29 mouse cellular contexts compared by ENCODE assay signal in the genomic region with DNA sequence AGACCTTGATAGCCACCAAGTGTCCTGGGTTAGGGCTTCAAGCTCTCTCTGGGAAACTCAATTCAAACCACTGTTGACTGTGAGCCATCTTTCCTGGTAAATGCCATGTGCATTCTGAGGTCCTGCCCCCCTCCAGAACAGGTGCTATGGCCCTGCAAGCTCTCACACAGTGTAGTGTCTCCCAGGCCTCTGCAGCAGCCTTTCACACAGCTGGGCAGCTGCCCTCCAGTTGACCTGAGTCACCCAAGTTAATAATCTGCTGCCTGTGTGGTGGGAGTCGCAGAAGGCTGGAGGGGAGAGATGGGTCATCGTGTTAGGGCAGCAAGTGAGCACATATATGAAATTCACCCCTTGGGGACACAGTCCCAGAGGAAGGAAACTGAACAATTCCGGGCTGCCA. TPM values are rescaled to one million over a fixed set of nuclear protein-coding genes. Genes with fewer than 3 reads are reported as not detected.
DNase-seq lines count a peak whose midpoint lies in the region; ATAC-seq and TF ChIP-seq lines count a peak whose summit lies in the region.
"Had no signal": no experiment of that assay in that cellular context is flagged by ENCODE, and none has a peak within 500 bp of the region (broad histone marks: within the 10 kb centered on the region; RNA-seq: fewer than 3 reads in every experiment).

No protein-coding gene starts in this region.

- H3K4me1 ChIP-seq in kidney, embryonic 15.5 days = peaks cover 5% of the 10 kb centered on the region; the same call in 1 of the 2 replicates
- H3K4me1 ChIP-seq in kidney, adult 2 months (ENCODE audit: control insufficient read depth, insufficient read depth, low read length) = peaks cover 3% of the 10 kb centered on the region; the same call in 1 of the 2 replicates
- H3K4me1 ChIP-seq: hindbrain, embryonic 15.5 days had no signal

- ATAC-seq in kidney, embryonic 15.5 days (replicated peaks; ENCODE audit: low FRiP score) = peak; percentile 84
- ATAC-seq: forebrain, embryonic 15.5 days; Patski had no signal

- peak overlapping the region; percentile 41; the same call in 1 of the 2 replicates for H3K27ac ChIP-seq in kidney, embryonic 15.5 days
- H3K27ac ChIP-seq in kidney, adult 2 months (ENCODE audit: insufficient read depth, low read depth, low read length) = no peak overlapping the region
- H3K27ac ChIP-seq: forebrain, embryonic 15.5 days; heart, adult 2 months; hindbrain, embryonic 12.5 days; hindbrain, embryonic 15.5 days had no signal

- no peak overlapping the region for H3K4me3 ChIP-seq in kidney, embryonic 15.5 days (replicated peaks)
- H3K4me3 ChIP-seq in kidney, adult 2 months (ENCODE audit: insufficient read depth, low read depth, low read length) = no peak overlapping the region
- H3K4me3 ChIP-seq: forebrain, embryonic 15.5 days; heart, adult 2 months; hindbrain, embryonic 12.5 days; hindbrain, embryonic 15.5 days had no signal

- no peak for TF ChIP-seq POLR2A in kidney, adult 2 months (IDR thresholded peaks at IDR 0.05; ENCODE audit: low read depth, low read length)

- no peaks in the 10 kb centered on the region for H3K9me3 ChIP-seq in kidney, embryonic 15.5 days (replicated peaks)
- H3K9me3 ChIP-seq: forebrain, embryonic 15.5 days; G1E; hindbrain, embryonic 12.5 days; hindbrain, embryonic 15.5 days had no signal

- peaks cover 87% of the 10 kb centered on the region for H3K27me3 ChIP-seq in kidney, embryonic 15.5 days
- peaks cover 1% of the 10 kb centered on the region; the same call in 1 of the 2 replicates for H3K27me3 ChIP-seq in kidney, adult 2 months (replicated peaks; ENCODE audit: control insufficient read depth, insufficient read depth, low read length)

- 34% methylated on average over 3 of the region's 3 CpGs for WGBS in kidney, embryonic 15.5 days
- WGBS in kidney, adult 2 months = 38% methylated on average over 3 of the region's 3 CpGs

- H3K4me2 ChIP-seq in kidney, embryonic 15.5 days = no peak overlapping the region
- H3K4me2 ChIP-seq: forebrain, embryonic 15.5 days; heart, embryonic 11.5 days; hindbrain, embryonic 12.5 days; hindbrain, embryonic 15.5 days had no signal

- H3K9ac ChIP-seq in kidney, embryonic 15.5 days = no peak overlapping the region
- H3K9ac ChIP-seq: forebrain, embryonic 15.5 days; hindbrain, embryonic 12.5 days; hindbrain, embryonic 15.5 days had no signal

- no peak for TF ChIP-seq CTCF in kidney, adult 2 months (conservative IDR thresholded peaks at IDR 0.05; ENCODE audit: insufficient read depth, insufficient read length, low read depth, low read length)

- peak; percentile 48 for DNase-seq in heart, adult 11 months
- no peak for DNase-seq in heart, adult 8-10 months (ENCODE audit: low spot score)
- no peak for DNase-seq in kidney, adult 8-10 months
- peak; percentile 63 to 73 for DNase-seq in kidney, postnatal 4 days
- no peak for DNase-seq in kidney, adult 2 months
- DNase-seq: adrenal gland, postnatal 10 days; adrenal gland, postnatal 36 days; B cell, adult 2 months; cerebellum, adult 18-20 months; cerebellum, adult 9-10 months; cerebellum, postnatal 14 days; gastrocnemius, postnatal 25 days; heart, adult 2 months had no signal

- H3K36me3 ChIP-seq in kidney, embryonic 15.5 days = no peaks in the 10 kb centered on the region
- no peaks in the 10 kb centered on the region for H3K36me3 ChIP-seq in kidney, adult 2 months (ENCODE audit: control insufficient read depth, insufficient read depth, low read length)
- H3K36me3 ChIP-seq: forebrain, embryonic 15.5 days; G1E; hindbrain, embryonic 12.5 days; hindbrain, embryonic 15.5 days had no signal

RNA-seq across cellular contexts. Expression of gene Sox1, which starts 14.9 kb away (rescaled TPM):
- total RNA-seq in heart, adult 8-10 months (2022) = not detected
- not detected in 2 replicates for polyA plus RNA-seq in kidney, embryonic 15.5 days (2015; fragmentation: Nextera tagmentation; extraction: Ambion mirVana)
- polyA plus RNA-seq in kidney, adult 2 months (2012; rRNA removed) = not detected in 2 replicates
- total RNA-seq: adrenal gland, adult 18-20 months; adrenal gland, postnatal 10 days; adrenal gland, postnatal 36 days; CH12.LX; gastrocnemius, adult 8-10 months; gastrocnemius, postnatal 25 days; heart, adult 2 months; heart, postnatal 25 days; hematopoietic stem cell, adult 5-6 weeks had no signal
- polyA plus RNA-seq: embryonic facial prominence, embryonic 14.5 days; G1E; gonadal fat pad, adult 2 months; heart, adult 2 months; heart, embryonic 11.5 days; heart, embryonic 14.5 days; heart, postnatal 0 days; Patski had no signal

Comparison
In these comparisons a context has a peak if more than half of its experiments do, and no peak if none do; other contexts are left out.
1. DNase-seq: peak in heart, adult 11 months (single experiment) and kidney, postnatal 4 days (2 of 2); none in heart, adult 8-10 months (single experiment), kidney, adult 8-10 months (0 of 2) and kidney, adult 2 months (single experiment).